Mouse (Mus musculus): Measurements from ENCODE around the gene 1700029P11Rik. TPM values are rescaled to one million over a fixed set of nuclear protein-coding genes. Genes with fewer than 3 reads are reported as not detected.
A peak's percentile ranks its signal among the peaks of the same experiment; 100 is the strongest.
"Not testable (repeated sequence)": the region's sequence is repeated elsewhere in the genome, so short reads cannot be mapped to it uniquely, and the experiment has no call there.

Gene 1700029P11Rik
- total RNA-seq, 2 experiments from 2014 or later = not detected

DNA sequence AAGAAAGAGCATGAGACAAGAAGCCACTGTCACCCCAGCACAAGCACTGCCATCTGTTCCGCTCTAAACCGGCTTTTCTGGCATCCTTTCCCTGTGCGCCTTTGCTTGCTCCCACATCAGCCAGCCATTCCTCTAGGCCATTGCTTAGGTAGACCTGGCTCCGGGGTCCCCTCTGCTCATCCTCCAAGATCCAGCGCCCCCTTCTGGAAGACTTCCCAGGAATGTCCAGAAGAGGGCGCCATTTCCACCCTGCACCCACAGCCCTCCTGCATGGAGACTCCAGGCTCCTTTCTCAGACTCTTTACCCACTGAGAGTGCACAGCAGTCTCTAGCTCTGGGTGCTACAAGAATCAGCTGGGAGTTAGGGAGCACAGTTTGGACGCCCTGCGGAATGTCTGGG, 23.9 kb upstream of the 1700029P11Rik start:
- peak in 1 of 2 experiments; percentile 58 for DNase-seq (ENCODE audit: extremely low spot score in 1 of 2, low spot score in 1 of 2)

- no peak for DNase-seq (ENCODE audit: extremely low spot score in 1 of 2, low spot score in 1 of 2)
These were observed 22.7 kb upstream of the 1700029P11Rik start for GRCm38 (mm10) chr15:81957598-81957997.

DNA sequence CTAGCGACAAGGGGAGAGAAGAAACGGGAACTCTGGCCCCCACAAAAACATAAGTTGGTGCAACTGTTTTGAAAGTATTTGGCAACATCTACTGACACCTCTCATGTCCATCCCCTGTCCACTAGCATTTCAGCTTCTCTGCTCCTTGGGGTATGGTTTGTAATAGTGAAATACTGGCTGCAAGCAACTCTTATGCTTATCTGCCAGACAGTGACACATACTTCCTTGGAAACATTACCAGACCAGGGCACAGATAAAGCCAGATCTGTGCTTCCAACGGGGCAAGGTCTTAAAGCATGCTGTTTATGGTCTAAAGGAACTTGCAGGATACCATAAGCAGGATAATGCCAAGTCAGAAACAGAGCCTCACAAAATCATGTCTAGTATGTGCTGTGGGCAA, 21.4 kb upstream of the 1700029P11Rik start:
- no peak for DNase-seq (ENCODE audit: extremely low spot score in 1 of 2, low spot score in 1 of 2)

- DNase-seq (ENCODE audit: extremely low spot score in 1 of 2, low spot score in 1 of 2) = peak; percentile 91
These were observed 19.9 kb upstream of the 1700029P11Rik start, which contains the start of gene Pmm1 for GRCm38 (mm10) chr15:81960171-81961077. Pmm1 (minus strand) TSS chr15:81960930.

DNA sequence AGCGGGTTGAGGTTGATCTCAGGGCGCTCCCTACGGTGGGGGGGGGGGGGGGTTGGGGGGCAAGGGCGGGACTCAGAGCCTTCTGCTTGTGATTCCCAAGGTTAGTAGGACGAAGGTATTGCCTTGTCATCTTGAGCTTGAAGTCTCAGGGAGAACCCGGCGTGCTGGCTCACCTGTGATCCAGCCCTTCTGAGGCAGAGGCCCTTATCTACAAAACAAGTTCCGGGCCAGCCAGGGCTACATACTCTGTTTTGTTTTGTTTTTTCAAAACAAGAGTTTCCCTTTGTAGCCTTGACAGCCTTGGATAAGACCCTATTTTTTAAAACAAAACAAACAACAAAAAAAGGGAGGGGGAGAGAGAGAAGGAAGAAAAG, 19.3 kb upstream of the 1700029P11Rik start:
- DNase-seq (ENCODE audit: extremely low spot score in 1 of 2, low spot score in 1 of 2) = no peak

GRCm38 (mm10) chr15:81964262-81964661, 16.1 kb upstream of the 1700029P11Rik start:
- DNase-seq (ENCODE audit: extremely low spot score in 1 of 2, low spot score in 1 of 2) = no peak

GRCm38 (mm10) chr15:81964980-81965545, 15.3 kb upstream of the 1700029P11Rik start:
- no peak for DNase-seq (ENCODE audit: extremely low spot score in 1 of 2, low spot score in 1 of 2)

DNA sequence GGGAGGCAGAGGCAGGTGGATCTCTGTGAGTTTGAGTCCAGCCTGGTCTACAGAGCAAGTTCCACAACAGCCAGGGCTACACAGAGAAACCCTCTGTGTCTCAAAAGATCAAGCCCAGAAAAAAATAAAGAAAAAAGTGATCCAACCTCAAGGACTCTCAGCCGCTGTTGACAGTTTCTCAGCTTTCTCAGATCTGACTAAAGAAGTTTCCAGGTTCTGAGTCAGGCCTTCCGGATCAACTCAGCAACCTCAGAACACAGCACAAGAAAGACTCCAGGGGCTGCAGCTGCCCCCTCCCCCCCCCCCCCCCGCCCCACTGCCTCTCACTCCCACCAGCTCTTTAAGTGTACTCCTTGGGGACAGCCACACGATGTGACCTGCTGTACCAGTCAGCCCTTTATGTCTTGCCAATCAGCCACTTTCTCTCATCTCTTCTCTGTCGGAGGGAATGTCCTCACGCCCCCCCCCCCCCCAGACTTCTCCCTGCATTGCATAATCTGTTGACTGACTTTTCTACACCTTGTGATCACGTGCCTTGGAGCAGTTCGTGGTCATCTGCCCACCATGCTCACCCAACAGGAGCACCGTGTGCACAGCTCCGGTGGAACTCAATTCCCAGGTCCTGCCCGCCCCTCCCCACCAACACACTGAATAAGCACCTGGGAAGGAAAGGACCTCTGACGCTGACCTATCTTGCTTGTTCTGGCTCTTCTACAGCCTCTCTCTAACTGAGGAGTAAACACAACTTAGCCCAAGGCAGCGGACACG, 14.1 kb upstream of the 1700029P11Rik start:
- no peak for DNase-seq (ENCODE audit: extremely low spot score in 1 of 2, low spot score in 1 of 2)

- no peak for DNase-seq (ENCODE audit: extremely low spot score in 1 of 2, low spot score in 1 of 2)
These were observed 12.5 kb upstream of the 1700029P11Rik start for GRCm38 (mm10) chr15:81967821-81968220.

- DNase-seq (ENCODE audit: extremely low spot score in 1 of 2, low spot score in 1 of 2) = no peak
These were observed 11.9 kb upstream of the 1700029P11Rik start for GRCm38 (mm10) chr15:81968447-81968846.

GRCm38 (mm10) chr15:81969173-81969572, 11.2 kb upstream of the 1700029P11Rik start:
- DNase-seq (ENCODE audit: extremely low spot score in 1 of 2, low spot score in 1 of 2) = no peak

- not testable (repeated sequence) for DNase-seq (ENCODE audit: extremely low spot score in 1 of 2, low spot score in 1 of 2)
These were observed 10.7 kb upstream of the 1700029P11Rik start for GRCm38 (mm10) chr15:81969635-81970034.

DNA sequence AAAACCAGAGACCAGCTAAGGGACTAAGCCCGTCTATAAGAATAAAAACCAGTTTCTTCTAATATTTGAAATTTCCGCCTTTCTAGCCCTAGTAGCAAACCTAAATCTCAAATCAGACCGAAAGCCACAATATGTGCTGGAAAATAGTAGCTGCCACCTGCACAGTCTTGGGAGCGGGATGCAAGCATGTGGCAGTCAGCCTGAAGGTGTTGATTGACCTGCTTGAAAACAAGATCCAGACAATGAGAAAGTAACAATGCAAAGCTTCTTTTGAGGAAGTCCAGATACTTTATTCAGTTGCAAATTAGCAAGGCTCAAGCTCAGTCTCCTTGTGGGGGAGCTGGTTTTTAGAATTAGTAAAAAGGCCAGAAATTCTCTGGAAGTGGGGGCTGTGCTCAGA, 9.8 kb upstream of the 1700029P11Rik start:
- not testable (repeated sequence) for DNase-seq (ENCODE audit: extremely low spot score in 1 of 2, low spot score in 1 of 2)

DNA sequence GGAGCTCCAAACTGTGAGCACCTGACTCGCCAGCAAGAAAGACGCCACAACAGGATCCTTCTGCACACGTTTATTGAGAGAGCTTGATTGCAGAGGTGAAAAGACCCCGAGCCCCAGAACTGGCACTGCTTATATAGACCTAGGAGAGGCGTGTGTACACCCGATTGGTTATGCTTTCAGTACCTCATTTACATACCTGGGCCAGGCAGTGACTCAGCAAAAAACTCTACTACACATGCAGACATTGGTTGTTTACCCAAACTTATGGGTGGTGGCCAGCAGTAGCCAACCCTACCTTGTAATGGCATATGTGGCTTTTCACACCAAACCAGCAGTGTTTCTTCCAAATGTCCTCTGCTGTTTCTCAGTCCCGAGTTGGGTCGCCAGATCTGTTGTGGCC, 5.2 kb upstream of the 1700029P11Rik start:
- DNase-seq (ENCODE audit: extremely low spot score in 1 of 2, low spot score in 1 of 2) = not testable (repeated sequence)

GRCm38 (mm10) chr15:81982173-81982572, 1.8 kb downstream of the 1700029P11Rik start:
- DNase-seq (ENCODE audit: extremely low spot score in 1 of 2, low spot score in 1 of 2) = no peak

DNA sequence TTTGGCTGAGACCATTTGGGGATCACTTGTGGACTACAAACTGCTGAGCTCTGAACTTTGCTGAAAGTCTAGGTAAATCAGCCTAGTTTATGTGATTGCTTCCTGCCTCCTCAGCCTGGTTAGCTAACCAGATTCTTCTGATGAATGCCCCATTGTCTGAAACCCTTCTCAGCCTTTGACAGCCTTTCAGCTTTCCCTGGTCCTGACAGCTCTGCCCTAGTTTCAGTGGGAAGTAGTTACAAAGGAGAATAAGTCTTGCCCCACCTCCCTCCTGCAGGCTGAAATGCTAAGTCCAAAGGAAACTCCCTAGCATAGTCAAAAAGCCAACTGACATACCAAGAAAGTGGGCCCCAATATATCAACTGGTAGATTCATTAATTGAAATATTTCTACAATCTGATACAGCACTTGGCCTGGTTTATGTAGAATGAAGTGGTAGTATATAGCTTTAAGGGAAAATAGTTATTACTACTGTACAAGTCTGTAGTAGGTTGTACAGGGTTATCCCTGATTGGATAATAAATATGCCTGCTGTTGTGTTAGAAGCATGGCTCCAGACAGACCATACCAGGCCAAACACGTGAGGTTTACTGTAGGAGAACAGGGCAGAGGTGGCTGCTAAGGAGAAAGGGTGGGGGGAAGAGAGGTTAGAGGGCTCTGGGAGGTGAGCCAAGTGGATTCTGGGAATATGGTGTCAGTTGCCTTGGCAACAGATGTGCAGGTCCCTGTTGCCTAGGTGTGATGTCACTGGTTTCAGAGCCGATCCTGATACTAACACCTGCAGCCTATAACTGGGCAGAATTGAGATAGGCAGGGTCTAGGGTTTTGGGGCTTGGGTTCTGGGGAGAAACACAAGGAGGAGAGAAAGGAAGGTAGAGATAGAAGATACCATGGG, 5.2 kb downstream of the 1700029P11Rik start:
- DNase-seq (ENCODE audit: extremely low spot score in 1 of 2, low spot score in 1 of 2) = no peak

GRCm38 (mm10) chr15:81987646-81988045, 7.3 kb downstream of the 1700029P11Rik start, which contains the start of gene Xrcc6:
Xrcc6 (plus strand) TSS chr15:81987835.
- no peak for DNase-seq (ENCODE audit: extremely low spot score in 1 of 2, low spot score in 1 of 2)

- peak; percentile 79 to 89 for DNase-seq (ENCODE audit: extremely low spot score in 1 of 2, low spot score in 1 of 2)
These were observed 9.2 kb downstream of the 1700029P11Rik start for GRCm38 (mm10) chr15:81989371-81990062.

- DNase-seq (ENCODE audit: extremely low spot score in 1 of 2, low spot score in 1 of 2) = no peak
These were observed 10.2 kb downstream of the 1700029P11Rik start for GRCm38 (mm10) chr15:81990549-81990948.
